Mouse (Mus musculus): ENCODE measurements around the gene Loxl1.

Gene Loxl1

DNA sequence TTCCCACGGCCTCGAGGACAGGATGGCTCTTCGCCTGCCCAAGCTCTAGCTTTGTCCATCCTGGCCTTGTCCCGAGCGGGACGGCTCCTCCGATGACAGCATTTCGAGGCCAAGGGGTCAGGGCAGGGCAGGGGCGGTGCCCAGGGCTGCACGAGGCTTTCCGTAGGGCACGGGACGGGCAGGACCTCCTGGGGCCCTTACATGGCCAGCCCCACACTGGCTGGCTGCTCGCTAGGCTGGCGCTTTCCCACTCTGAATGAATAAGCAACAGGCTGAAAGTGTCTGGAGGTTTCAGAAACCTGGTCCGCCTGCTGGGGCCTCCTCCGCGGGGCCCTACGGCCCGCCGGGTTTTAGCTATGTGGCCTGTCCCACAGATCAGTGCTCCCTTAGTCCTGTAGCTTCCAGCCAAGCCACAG, at the start of gene Loxl1:
TSS of gene Loxl1 (minus strand) at position 243 of the 416 bp plus-strand sequence.
- peak; percentile 98 for DNase-seq

DNA sequence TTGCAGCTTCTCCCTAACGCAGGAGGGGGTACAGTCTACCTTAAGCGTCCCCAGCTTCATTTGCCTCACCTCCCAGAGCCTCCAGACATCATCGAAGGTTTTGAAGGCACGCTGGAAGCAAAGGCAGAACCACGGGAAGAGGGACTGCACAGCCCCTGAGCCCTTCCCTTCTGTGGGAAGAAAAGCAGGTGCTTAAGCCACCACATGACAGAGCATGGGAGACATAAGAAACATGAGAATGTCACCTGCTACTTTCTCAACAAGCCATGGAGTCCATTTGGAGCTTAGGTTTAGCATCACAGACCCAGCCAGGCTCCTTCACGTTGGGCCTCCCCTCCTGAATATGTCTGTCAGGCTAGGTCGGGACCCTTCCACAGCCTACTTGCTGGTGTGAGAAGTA, 49.0 kb upstream of the Loxl1 start:
- no peak for DNase-seq

DNA sequence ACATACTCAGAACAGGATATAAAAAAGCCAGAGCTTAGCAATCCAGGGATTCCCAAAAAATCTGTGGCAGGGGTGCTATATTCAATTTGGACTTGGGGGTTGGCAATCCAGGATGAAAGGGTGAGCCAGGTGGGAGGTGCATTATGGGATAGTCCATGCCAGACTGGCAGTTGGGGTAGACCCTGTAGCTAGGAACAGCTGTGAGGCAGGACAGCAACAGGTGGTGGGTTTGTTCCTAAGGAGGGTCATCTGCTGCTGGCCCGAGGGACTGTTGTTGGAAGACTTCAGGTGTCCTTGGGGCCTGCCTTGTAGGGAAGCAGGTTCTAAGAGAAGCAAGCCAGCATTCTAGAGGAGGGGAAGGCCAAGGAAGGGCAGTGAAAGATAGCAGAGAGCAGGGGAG, 48.4 kb upstream of the Loxl1 start:
- DNase-seq, result no peak

DNA sequence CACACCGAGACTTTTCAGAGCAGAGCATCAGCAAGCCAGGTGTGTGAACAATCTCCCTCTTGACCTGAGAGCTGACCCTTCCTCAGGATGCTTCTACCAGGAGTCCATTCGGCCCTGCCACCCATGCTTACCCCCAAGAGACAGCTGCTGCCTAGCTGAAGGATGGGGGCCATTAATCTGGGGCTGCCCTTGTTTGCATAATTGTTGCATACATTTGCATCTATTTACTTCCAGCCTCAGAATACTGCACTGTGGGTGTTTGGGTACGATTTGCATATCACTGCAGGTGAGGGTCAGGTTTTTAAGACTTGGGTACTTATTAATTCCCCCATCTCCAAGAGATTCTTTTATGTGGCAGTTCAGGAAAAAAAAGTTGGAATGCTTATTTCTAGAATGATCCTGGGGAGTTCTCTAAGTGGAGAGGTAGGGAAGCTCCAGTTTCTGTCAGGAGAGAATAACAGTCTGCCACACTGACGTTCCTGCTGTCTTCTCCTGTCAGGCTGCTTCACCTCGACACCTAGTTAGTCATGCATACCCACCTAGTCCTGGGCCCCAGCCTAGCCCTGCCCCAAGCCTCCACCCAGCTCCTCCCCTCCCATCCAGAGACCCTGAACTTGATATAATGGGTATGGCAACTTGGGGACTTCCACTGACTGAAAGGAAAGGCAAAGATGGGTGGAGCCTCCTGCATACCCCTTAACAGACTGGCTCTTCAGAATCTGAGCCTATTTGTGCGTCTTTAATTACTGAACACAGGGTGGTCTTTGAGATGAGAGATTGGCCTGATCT, 42.5 kb upstream of the Loxl1 start:
- no peak for DNase-seq

DNA sequence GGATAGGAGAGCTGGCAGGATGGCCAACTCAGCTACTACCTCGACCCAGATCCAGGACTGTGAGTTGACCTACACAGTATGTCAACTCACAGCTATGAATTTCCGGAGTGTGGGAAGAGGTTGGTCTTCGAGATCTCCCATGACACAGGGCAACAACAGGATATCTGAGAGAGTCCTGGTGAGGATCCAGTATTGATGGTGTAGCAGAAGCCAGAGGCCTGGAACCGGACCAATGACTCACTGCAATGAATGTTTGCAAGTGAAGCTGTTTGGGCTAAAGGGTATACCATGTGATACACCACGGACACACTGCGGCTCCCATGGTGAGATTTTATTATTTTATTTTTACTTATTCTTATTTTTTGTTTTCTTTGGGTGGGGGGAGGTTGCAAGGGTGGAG, 41.7 kb upstream of the Loxl1 start:
- no peak for DNase-seq

DNA sequence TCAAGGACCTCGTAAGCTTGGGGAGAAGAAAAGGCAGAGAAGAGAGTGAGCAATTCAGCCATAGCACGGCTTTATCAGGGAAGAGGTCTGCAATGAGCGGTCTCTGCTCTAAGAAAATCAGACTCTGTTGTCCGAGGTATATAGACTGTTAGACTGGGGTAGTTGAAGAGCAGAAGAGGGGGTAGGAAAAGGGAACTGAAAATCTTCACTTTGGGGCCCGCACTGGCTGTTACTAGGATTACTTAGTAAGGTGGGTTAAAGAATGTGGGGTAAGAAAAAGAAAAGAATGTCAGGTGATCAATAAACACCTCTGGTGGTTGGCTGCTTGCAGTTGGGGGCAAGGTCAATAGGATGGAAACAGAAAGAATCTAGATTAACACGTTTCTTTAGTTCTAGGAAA, 40.2 kb upstream of the Loxl1 start:
- no peak for DNase-seq

DNA sequence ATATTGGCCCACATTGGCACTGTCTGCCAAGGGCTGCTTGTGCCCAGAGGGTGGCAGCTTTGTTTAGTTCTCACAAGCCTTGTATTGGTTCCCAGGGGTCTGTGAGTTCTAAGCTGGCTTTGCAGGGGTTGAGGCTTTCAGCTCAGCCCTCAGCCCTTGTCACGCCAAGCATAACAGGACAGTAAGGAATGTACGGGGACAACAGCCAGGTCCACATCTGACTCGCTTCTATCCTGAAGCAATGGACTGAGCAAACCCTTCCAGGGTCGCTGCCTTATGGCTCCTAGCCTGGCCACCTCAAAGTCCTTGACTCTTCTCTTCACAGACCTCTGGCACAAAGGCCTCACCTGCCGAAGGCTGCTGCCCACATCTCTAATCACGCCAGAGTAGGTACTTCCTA, 34.8 kb upstream of the Loxl1 start:
- peak; percentile 91 for DNase-seq

DNA sequence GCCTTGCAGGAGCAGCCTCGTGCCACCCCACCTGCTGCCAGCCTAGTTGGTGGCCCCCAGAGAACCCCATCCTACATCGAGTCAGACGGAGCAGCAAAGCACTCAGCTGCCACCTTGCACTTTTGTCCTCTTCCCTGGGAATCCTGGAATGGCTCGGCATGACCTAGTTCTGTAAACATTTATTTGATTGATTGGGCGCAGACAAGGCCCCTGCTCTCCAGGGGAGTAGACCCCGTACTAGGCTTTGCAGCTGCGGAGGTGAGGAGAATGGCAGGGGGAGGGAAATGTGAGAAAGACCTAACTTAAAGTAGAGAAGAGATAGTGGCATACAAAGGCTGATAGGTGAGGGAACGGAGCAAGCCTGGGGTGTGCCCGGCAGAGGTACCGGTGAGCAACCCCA, 33.5 kb upstream of the Loxl1 start:
- DNase-seq, result no peak

DNA sequence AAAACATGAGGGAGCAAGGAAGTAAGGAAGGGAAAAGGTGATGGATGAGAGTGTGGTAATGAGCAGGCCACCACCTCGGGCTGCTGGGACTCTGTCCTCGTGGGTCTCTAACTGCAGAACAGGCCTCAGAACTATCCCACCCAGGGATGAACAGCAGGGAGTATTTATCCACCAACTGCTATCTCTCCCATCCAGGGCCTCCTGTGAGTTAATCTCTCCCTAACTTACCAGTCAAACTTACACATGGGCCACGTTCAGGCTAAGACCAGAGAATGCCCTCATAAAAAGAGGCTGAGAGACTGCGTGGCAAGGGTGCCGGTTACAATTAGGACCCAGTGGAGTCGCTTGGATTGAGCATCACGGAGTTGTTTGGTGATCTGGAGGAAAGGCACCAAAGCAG, 33.0 kb upstream of the Loxl1 start:
- DNase-seq, result no peak

DNA sequence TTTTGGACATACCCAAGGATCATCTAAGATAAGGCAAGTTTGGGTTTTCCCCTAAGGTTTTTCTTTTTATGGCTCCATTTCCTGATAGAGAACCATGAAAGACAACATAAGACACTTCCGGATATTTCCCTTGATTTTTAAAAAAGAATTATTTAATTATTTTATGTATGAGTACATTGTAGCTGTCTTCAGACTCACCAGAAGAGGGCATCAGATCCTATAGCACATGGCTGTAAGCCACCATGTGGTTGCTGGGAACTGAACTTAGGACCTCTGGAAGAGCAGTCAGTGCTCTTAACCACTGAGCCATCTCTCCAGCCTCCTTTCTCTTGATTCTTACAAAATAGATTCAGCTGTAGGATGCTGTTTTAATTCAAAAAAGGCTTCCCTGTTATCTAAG, 28.8 kb upstream of the Loxl1 start:
- no peak for DNase-seq

DNA sequence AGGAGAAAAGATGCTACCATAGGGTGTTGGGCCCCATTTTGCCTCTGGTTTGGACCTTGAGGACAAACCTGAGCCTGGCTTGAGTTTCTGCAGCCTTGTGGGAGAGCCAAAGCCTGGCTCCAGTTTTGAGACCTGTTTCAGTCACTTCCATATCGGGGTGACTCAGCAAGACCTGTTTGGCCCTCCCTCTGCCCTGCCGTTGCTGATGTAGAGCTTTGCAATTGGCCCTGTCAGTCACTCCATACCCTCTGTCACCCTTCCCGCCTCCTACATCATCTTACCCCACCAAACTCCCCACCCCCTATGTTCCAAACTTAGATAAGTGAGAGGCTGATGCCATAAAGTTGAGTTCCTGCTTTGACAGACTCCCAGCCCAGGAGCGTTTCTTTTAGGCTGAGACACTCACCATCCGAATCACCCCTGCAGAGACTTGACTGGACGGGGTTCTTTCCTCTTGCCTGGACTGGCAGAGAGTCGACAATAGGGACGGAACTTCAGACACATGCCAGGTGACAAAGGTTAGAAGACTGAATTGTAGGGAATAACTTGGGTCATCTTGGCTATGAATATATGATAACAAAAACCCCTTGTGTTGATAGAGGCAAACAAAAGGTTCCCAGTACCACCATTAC, 23.8 kb upstream of the Loxl1 start:
- DNase-seq, result no peak

DNA sequence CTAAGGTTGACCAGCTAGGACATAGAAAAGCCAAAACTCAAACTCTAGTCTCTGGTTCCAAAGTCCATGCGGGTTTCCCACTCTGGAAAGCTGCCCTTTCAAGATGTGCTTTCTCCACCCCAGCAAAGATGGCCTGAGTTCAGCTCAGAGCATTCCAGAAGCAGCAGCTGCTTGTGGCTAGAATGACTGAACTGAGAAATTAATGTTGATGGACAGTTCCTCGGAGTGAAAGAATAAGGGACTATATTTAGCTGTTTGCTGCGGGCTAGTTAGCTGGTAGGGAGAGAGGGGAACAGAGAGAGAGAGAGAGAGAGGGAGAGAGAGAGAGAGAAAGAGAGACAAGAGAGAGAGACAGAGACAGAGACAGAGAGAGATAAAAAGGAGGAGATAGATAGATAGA, 18.3 kb upstream of the Loxl1 start:
- no peak for DNase-seq

DNA sequence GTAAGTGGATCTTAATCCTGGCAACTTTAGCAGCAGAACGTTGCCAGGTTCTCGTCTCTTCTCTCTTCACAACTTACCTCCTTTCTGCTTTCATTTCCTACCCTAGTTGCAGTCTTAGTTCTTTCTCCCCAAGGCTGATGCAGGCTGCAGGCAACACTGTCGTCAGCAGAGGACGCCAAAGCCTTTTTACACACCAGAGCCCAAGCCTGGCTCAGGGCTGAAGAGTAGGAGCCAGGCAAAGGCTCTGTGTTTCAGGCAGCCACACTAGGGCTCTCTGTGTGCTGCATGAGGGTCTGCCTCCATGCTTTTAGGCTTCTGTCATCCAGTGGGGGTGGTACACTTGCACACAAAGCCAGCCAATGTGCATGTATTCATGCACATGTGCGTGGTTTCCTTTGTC, 17.3 kb upstream of the Loxl1 start:
- no peak for DNase-seq

DNA sequence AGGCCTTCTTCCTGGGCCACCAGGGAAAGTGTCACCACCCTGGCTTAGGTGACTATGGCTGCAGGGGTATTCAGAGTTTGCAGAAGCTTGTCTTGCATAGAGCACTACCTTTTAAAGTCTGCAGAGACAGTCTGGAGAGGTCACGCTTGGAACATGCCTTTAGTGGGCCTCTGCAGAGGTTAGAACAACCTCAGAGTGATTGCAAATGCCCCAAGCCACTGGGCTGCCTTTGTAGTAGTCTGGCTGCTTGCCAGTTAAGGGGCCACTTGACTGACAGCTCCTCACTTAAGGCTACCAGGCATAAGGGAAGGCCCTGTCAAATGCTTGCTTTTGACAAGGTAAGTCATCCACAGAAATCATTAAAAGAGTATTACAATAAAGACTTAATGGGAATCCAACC, 14.4 kb upstream of the Loxl1 start:
- DNase-seq, result no peak

DNA sequence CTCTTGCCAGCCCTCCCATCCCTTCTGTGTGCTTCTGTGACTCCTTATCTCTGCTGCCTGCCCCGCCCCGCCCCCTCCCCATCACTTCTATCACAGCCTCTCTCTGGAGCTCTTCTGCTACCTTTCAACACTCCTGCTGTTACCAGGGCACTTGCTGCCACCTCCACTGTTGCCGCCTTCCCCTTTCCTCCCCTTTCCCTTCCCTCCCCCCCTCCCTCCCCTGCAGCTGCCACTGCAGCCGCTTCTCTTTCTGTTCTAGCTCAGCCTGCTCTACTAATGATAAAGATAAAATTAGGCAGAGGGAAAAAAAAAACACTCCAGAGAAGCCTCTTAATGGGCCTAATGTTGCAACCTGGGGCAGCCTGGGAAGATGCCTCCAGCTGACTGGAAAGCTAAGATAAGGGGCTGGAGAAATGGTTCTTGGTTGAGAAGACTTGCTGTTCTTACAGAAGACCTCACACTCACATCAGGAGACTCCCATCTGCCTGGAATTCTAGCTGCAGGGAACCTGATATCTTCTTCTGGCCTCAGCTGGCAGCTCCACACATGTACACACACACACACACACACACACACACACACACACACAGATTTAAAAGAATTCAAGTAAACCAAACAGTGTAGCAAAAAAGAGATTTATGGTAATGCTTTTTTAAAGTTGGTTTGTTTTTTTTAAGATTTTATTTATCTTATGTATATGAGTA, 13.6 kb upstream of the Loxl1 start:
- no peak for DNase-seq

DNA sequence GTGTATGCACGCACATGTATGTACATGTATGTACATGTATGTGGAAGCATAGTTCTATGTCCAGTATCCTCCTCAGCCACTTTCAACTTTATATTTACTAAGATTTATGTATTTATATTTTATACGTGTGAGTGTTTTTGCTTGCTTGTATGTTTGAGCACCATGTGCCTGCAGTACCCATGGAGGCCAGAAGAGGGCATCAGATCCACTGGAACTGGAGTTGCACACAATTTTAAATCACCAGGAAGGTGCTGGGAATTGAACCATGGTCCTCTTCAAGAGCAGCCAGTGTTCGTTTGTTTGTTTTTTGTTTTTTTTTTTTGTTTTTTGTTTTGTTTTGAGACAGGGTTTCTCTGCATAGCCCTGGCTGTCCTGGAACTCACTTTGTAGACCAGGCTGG, 8.7 kb upstream of the Loxl1 start:
- DNase-seq, result no peak

DNA sequence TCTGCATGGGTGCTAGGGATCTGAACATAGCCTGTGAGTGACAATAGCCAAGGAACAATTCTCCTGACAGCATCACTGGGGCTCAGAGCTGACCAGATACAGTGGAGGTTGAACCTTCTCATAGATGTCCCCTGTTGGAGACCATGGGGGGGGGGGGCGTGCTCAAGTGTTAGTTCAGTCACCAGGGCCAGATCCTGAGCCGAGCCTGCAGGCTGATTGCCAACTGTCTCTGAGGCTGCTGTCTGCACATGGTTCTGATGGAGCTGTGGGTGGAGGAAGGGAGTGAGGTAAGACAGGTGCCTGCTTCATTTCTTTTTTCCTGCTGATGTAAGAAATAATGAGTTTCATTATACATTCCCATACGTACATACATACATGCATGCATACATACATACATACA, 5.3 kb upstream of the Loxl1 start:
- DNase-seq, result peak; percentile 85

DNA sequence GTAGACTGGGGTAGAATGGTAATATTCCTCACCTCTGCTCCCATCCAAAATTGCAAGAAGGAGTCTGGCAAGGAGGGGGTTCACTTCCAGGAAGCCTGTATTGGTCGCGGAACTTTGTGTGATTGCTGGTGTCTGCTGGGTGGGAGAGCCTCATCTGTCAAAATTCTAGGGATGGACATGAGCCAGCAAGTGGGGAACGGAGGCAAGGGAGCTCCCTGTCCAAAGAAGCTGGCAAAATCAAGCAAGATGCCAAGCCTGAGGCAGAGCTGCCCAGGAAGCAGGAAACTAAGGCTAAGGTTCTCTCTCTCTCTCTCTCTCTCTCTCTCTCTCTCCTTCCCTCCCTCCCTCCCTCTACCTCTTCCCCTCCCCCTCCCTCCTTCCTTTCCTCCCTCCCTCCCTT, 4.4 kb upstream of the Loxl1 start:
- DNase-seq, result peak; percentile 86

DNA sequence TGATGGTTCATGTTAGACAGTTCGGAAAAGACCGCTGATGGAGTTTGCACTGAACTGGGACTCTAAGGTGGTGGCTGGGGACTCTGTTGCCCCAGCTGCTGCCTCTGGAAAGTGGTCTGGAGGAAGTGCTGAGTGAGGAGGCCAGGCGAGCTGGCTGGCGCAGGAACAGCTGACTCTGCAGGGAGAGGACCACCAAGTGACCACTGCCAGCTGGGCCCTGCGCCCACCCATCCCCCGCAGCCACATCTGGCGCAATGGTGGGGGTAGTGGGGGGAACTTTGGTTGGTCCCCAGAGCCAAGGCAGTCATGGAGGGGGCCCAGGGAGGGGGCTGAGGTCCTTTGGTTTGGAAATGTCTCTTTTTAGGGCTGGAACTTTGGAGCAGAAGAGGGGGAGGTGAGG, 3.8 kb upstream of the Loxl1 start:
- DNase-seq, result peak; percentile 92

DNA sequence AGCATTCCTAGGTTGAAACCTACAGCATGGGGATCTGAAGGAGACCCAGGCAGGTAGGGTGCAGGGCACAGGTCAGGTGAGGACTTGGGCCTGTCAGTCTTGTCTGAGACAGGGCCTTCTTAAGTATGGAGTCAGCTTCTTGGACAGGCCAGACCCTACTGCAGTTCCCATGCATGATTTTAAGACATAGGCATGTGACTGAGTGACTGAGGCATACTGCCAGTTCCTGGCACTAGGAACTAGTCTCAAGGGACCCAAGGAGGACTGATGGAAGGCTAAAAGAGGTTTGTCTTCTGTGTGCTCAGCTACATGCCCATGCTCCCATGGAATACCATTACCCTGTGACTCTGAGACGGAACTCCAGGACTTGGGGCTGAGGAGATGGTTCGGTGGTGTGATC, 2.9 kb upstream of the Loxl1 start:
- peak; percentile 90 for DNase-seq

DNA sequence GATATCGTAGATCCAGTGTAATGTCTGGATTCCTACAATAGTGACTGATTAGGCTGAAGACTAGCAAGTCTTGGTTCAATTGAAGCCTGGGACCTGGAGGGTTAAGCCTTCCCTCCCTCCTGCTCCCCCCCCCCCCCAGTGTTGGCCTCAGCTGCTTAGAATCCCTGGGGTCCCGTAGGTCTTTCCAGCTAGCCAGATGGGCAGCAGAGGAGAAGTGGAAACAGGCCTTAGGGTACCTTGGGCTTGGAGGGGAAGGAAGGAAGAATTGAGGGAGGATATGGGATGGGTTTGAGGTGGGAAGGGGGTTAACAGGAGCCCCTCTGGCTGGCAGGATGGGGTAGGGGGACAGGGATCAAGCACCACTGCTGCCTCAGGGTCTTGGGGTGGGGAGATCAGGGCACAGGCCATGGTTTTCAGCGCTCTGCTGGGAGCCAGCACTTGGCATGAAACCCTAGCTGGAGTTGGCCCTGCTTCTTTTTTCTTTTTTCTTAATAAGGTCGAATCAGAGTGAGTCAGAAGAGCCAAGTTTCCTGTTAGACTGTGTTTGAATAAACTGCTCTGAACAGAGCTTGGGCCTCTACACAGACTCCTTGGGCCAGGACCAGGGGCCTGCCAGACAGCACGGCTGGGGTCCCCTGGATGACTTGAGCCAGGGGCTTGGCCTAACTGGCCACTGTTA, 1.8 kb upstream of the Loxl1 start:
- peak; percentile 95 for DNase-seq

DNA sequence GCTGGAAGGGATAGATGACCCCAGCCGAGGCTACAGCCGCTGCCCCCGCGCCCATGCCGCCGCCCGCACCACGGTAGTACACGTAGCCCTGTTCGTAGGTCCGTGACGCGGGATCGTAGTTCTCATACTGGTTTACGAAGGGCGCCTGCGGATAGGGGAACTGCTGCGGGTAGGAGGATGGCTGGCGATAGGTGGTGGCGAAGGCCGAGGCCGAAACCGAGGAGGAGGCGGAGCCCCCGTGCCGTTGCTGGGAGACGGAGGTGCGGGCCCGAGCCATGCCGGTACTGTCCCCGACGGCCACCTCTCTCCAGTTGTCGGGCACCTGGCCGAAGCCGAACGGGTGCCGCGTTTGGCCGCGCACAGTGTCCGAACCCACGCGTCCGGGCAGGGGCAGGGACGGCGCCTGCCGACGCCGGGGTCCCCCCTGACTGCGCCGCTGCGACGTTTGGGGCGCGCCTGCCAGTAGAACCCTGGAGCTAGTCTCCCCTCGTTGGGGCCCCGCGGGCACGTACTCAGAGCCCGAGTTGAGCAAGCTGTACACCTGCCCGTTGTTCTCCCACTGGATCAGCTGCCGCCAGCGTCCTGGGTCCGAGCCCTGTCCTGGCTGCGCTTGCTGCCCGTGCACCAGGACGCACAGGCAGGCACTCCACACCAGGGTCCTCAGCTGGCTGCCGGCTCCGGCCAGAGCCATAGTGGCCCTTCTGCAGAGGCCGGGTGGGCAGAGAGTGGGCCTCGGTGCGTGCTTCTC, 616 bp downstream of the Loxl1 start:
- DNase-seq, result peak; percentile 94
